Mouse (Mus musculus) heart, adult 2 months (tissue): Measurements from ENCODE around the gene Mrpl14. TPM values are rescaled to one million over a fixed set of nuclear protein-coding genes. Genes with fewer than 3 reads are reported as not detected.

ENCODE experiments used
- DNase-seq, 2 experiments: peaks; one replicate each; pipeline ENCODE4 v3.0.0; 2021
- H3K27ac ChIP-seq: fragments of 200-600 bp; 2 replicates; pipeline ENCODE4 v1.8.1; 2022
- H3K27me3 ChIP-seq: fragments of 200-500 bp; 2 replicates; pipeline ENCODE4 v1.6.1; 2012; ENCODE audit warnings: mild to moderate bottlenecking, low read length, inconsistent platforms, mixed read lengths; ENCODE audit not compliant: control insufficient read depth, insufficient read depth
- H3K36me3 ChIP-seq: fragments of 200-500 bp; 2 replicates; pipeline ENCODE4 v1.6.1; 2012; ENCODE audit warnings: low read length, inconsistent platforms; ENCODE audit not compliant: control insufficient read depth, insufficient read depth
- H3K4me1 ChIP-seq: fragments of 200-500 bp; 2 replicates; pipeline ENCODE4 v1.6.1; 2011; ENCODE audit warnings: low read length; ENCODE audit not compliant: control insufficient read depth, insufficient read depth
- H3K4me3 ChIP-seq: fragments of 200-600 bp; 2 replicates; pipeline ENCODE4 v1.8.1; 2022
- H3K79me2 ChIP-seq: fragments of 200-500 bp; replicated peaks from 2 replicates; pipeline ENCODE4 v1.6.1; 2012; ENCODE audit warnings: mild to moderate bottlenecking, inconsistent platforms, low read length, moderate library complexity, mixed read lengths; ENCODE audit not compliant: control insufficient read depth, insufficient read depth
- H3K9ac ChIP-seq: fragments of 200-500 bp; 2 replicates; pipeline ENCODE4 v1.6.1; 2012; ENCODE audit warnings: low read depth, mild to moderate bottlenecking, control low read depth, inconsistent platforms, low read length, mixed read lengths
- CTCF ChIP-seq: fragments of 200-600 bp; IDR thresholded peaks from 2 replicates; pipeline ENCODE4 v1.8.1; 2022; ENCODE audit warnings: antibody characterized with exemption, mild to moderate bottlenecking, moderate library complexity
- EP300 ChIP-seq: fragments of 200-500 bp; IDR thresholded peaks from 2 replicates; pipeline ENCODE4 v1.6.1; 2011; ENCODE audit warnings: low read depth, low read length, control low read depth; ENCODE audit not compliant: insufficient read depth
- POLR2A ChIP-seq: fragments of 200-500 bp; IDR thresholded peaks from 2 replicates; pipeline ENCODE4 v1.6.1; 2011; ENCODE audit warnings: mild to moderate bottlenecking, low read depth, low read length, control low read depth; ENCODE audit not compliant: insufficient read depth
- WGBS: fragments of 180-500 bp; shearing (Covaris S2); methylation state at CpG from one replicate; pipeline ENCODE4 v1.1.7; 2018; 5-methylcytosine and 5-hydroxymethylcytosine counted together
- intact Hi-C: fragments of 180-260 bp; cut with DNase I; formaldehyde crosslinking; loops from one replicate; pipeline ENCODE4 v1.15.1; 2025
- polyA plus RNA-seq: library from polyadenylated mRNA; depleted of rRNA; stranded (reverse); fragments of >200 nt; gene quantifications from 2 replicates; pipeline ENCODE4 v1.2.3, GENCODE M21; 2012
- total RNA-seq, 2 experiments: library from RNA; stranded (reverse); gene quantifications; 2 replicates each; pipeline ENCODE4 v1.2.3; 2021

Gene Mrpl14
- total and polyA plus RNA-seq, 3 experiments, result 149 to 170 (median 161) TPM

GRCm38 (mm10) chr17:45723732-45724573, 37.8 kb downstream of the Mrpl14 start:
- H3K79me2 ChIP-seq, result no peaks in the 10 kb centered on the region
- WGBS, result 6% methylated on average over 25 of the region's 25 CpGs
- no peaks in the 10 kb centered on the region; the same call in 1 of the 2 replicates for H3K27me3 ChIP-seq
- peak; percentile 69 to 87 for DNase-seq
- peaks cover 1% of the 10 kb centered on the region for H3K4me1 ChIP-seq
- H3K36me3 ChIP-seq, result no peaks in the 10 kb centered on the region
- H3K4me3 ChIP-seq, result peak overlapping the region; percentile 42
- peak overlapping the region; percentile 36; the same call in 1 of the 2 replicates for H3K27ac ChIP-seq
- H3K9ac ChIP-seq, result peak overlapping the region; percentile 44
- TF ChIP-seq POLR2A (no peak), EP300 (peak; percentile 76; the same call in 1 of the 2 replicates), CTCF (peak; percentile 99)
- intact Hi-C loops, result no loop called here

DNA sequence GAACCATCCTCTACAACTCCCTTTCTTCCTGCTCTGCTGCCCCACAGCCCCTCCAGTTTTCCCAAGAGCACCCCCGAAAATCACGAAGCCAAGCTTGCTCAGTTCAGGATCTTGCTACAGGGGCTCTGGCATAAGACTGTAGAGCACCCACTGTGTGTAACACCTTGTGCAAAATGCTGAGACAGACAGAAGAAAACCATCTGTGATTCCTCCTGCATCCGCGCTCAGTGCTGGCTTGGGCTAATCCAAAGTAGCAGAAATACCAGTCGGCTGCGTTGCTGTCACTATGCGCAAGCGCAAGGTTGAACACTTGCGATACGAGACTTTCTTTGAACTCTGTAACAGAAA, 38.4 kb downstream of the Mrpl14 start:
- TF ChIP-seq EP300 (no peak), CTCF (no peak), POLR2A (no peak)
- 86% methylated on average over 10 of the region's 10 CpGs for WGBS

GRCm38 (mm10) chr17:45726249-45726648, 40.1 kb downstream of the Mrpl14 start:
- Histone ChIP-seq H3K36me3 (no peaks in the 10 kb centered on the region), H3K4me1 (peaks cover 1% of the 10 kb centered on the region), H3K79me2 (no peaks in the 10 kb centered on the region), H3K27ac (no peak overlapping the region), H3K27me3 (no peaks in the 10 kb centered on the region; the same call in 1 of the 2 replicates), H3K4me3 (no peak overlapping the region), H3K9ac (no peak overlapping the region)
- no peak for TF ChIP-seq POLR2A
- no peak for TF ChIP-seq EP300
- no peak for TF ChIP-seq CTCF
- 73% methylated on average over 7 of the region's 7 CpGs for WGBS
- intact Hi-C loops, result no loop called here
- no peak for DNase-seq

More for the DNA sequence above, 38.4 kb downstream of the Mrpl14 start:
- Histone ChIP-seq H3K27me3 (no peaks in the 10 kb centered on the region; the same call in 1 of the 2 replicates), H3K79me2 (no peaks in the 10 kb centered on the region), H3K36me3 (no peaks in the 10 kb centered on the region), H3K9ac (no peak overlapping the region), H3K27ac (no peak overlapping the region), H3K4me3 (no peak overlapping the region), H3K4me1 (peaks cover 1% of the 10 kb centered on the region)
- intact Hi-C loops, result no loop called here
- DNase-seq, result no peak

DNA sequence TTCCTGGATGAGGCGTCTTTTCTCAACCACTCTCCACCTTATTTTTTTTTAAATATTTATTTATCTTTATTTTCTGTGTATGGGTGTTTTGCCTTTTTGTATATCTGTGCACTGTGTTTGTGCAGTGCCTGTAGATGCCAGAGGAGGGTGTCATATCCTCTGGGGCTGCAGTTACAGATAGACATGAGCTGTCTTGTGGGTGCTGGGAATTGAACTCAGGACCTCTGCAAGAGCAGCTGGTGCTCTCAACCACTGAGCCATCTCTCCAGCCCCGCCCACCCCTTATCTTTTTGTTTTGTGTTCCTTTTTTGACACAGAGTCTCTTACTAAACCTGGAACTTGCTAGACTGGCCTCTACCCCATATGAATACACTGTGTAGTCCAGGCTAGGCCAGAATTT, 41.4 kb downstream of the Mrpl14 start:
- WGBS, result 86% methylated on average over 2 of the region's 2 CpGs

GRCm38 (mm10) chr17:45727983-45728723, 42.0 kb downstream of the Mrpl14 start:
- H3K4me1 ChIP-seq, result peaks cover 1% of the 10 kb centered on the region

More for the DNA sequence above, 41.4 kb downstream of the Mrpl14 start:
- Histone ChIP-seq H3K9ac (no peak overlapping the region), H3K27ac (no peak overlapping the region), H3K4me3 (no peak overlapping the region), H3K27me3 (no peaks in the 10 kb centered on the region; the same call in 1 of the 2 replicates), H3K79me2 (no peaks in the 10 kb centered on the region), H3K4me1 (peaks cover 1% of the 10 kb centered on the region), H3K36me3 (no peaks in the 10 kb centered on the region)
- intact Hi-C loops, result no loop called here
- DNase-seq, result no peak
- TF ChIP-seq CTCF (no peak), EP300 (no peak)

GRCm38 (mm10) chr17:45729387-45729786, 43.3 kb downstream of the Mrpl14 start:
- no peaks in the 10 kb centered on the region for H3K36me3 ChIP-seq
- 30% methylated on average over 10 of the region's 10 CpGs for WGBS
- H3K9ac ChIP-seq, result no peak overlapping the region
- intact Hi-C loops, result no loop called here
- H3K4me3 ChIP-seq, result no peak overlapping the region
- TF ChIP-seq EP300 (no peak), CTCF (no peak), POLR2A (no peak)
- H3K4me1 ChIP-seq, result peaks cover 2% of the 10 kb centered on the region; the same call in 1 of the 2 replicates
- H3K27ac ChIP-seq, result no peak overlapping the region
- no peaks in the 10 kb centered on the region for H3K79me2 ChIP-seq
- no peaks in the 10 kb centered on the region for H3K27me3 ChIP-seq
- DNase-seq, result peak; percentile 49 to 57

More at GRCm38 (mm10) chr17:45727983-45728723, 42.0 kb downstream of the Mrpl14 start:
- no peak for DNase-seq
- intact Hi-C loops, result no loop called here
- no peaks in the 10 kb centered on the region; the same call in 1 of the 2 replicates for H3K27me3 ChIP-seq
- H3K4me3 ChIP-seq, result no peak overlapping the region
- H3K79me2 ChIP-seq, result no peaks in the 10 kb centered on the region
- TF ChIP-seq POLR2A (no peak), EP300 (no peak), CTCF (no peak)
- 83% methylated on average over 8 of the region's 8 CpGs for WGBS
- no peaks in the 10 kb centered on the region for H3K36me3 ChIP-seq
- H3K27ac ChIP-seq, result no peak overlapping the region
- H3K9ac ChIP-seq, result no peak overlapping the region
